Mouse (Mus musculus): ENCODE measurements around the gene Fsd2.

DNA sequence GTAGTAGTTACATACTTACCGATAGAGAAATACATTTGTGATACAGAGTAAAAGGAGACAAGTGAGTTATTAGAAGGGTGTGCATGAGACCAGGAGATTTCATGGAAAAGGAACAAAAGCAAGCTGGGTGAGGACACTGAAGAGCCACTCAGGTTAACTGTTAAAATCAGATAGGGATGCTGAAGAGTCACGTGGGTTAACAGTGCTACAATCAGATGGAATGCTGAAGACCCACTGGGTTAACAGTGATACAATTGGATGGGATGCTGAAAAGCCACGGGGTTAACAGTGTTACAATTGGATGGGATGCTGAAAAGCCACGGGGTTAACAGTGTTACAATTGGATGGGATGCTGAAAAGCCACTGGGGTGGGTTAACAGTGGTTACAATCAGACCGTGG, 38.2 kb upstream of the Fsd2 start:
- TF ChIP-seq POLR2A (IDR thresholded peaks at IDR 0.05; ENCODE audit: borderline replicate concordance, extremely low read depth, insufficient read depth, insufficient read length, poor library complexity, severe bottlenecking): no peak
- TF ChIP-seq CTCF (IDR thresholded peaks at IDR 0.05; ENCODE audit: borderline replicate concordance, extremely low read depth, insufficient read depth, insufficient read length): no peak

All from brain, embryonic 14.5 days (tissue).